Mouse (Mus musculus) brain, embryonic 14.5 days (tissue): ENCODE data around the gene Fam241a.

Source experiments
- CTCF ChIP-seq: fragments of 200-500 bp; IDR thresholded peaks from 2 replicates; pipeline ENCODE4 v1.5.1; 2012; ENCODE audit warnings: inconsistent platforms, mild to moderate bottlenecking, moderate library complexity, borderline replicate concordance; ENCODE audit not compliant: insufficient read depth, insufficient read length; ENCODE audit errors: extremely low read depth
- POLR2A ChIP-seq: fragments of 200-500 bp; IDR thresholded peaks from 2 replicates; pipeline ENCODE4 v1.6.1; 2012; ENCODE audit warnings: mild to moderate bottlenecking, inconsistent platforms, borderline replicate concordance; ENCODE audit not compliant: poor library complexity, insufficient read depth, insufficient read length, severe bottlenecking; ENCODE audit errors: extremely low read depth

DNA sequence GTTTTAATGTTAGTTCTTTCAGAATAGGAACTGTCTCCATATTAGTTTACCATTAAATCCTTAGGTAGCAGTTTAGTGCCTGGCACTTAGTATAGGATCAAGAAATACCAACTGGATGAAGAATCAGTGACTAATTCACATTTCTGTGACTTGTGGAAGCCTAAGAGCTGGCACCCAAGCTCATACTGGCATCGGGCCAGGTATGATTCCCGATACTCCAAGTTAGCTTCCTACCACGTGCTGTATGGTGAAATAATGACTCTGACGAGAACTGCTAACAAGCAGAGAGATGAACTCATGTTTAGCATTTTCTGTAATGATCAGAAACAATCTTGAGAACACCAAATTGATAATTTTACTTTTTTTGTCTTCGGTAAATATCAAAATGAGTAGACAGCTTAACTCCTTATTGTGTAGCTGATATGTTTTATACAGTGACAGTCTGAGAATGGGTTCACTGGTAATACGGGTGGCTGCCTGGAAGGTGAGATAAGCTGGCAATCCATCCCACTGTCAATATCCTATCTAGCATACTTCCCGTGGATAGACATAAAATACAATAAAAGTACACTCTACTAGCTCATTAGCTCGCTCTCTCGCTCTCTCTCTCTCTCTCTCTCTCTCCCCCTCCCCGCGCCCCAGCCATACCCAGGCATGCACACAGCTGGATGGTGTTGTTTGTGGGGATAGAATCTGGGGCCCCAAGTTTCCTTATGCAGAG is 47.9 kb downstream of the Fam241a start:
- TF ChIP-seq POLR2A, result no peak
- TF ChIP-seq CTCF, result no peak
